Mouse (Mus musculus): ENCODE results near the gene Six6. TPM values are rescaled to one million over a fixed set of nuclear protein-coding genes. Genes with fewer than 3 reads are reported as not detected.

Six6 gene
- polyA plus RNA-seq, 1 experiment from 2014 or later: not detected

DNA sequence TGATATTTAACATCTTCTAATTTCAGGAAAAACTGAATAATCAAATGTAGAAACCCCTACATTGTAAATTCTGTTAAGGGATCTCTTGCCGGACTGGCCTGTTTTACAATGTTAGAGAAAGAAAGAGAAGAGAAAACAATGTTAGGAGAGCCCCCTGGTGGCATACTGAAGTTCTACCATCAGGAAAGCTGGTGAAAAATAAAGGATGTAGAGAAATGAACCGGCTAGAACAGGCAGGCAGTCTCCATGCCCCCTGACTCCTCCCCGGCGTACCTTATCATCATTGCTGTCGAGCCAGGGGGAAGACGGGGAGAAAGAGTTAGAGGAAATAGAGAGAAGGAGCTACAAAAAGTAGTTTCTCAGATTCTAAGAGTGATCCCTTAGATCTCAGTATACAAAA, 33.5 kb downstream of the Six6 start:
- Histone ChIP-seq H3K27me3 (ENCODE audit: control insufficient read depth, insufficient read depth, low read length) (peaks cover 65% of the 10 kb centered on the region), H3K27ac (replicated peaks; ENCODE audit: low read depth, low read length) (no peak overlapping the region), H3K9me3 (ENCODE audit: control insufficient read depth, low read length) (no peaks in the 10 kb centered on the region), H3K4me2 (ENCODE audit: low read length) (no peak overlapping the region), H3K4me3 (replicated peaks; ENCODE audit: low read depth, low read length) (no peak overlapping the region), H3K36me3 (ENCODE audit: control insufficient read depth, insufficient read depth, low read length) (no peaks in the 10 kb centered on the region), H3K4me1 (ENCODE audit: control insufficient read depth, insufficient read depth, low read length) (no peaks in the 10 kb centered on the region), H3K9ac (replicated peaks; ENCODE audit: low read length) (no peak overlapping the region)
- DNase-seq: peak; percentile 86
- 4% methylated on average over 6 of the region's 6 CpGs for WGBS
- no peak for ATAC-seq (ENCODE audit: low FRiP score, low TSS enrichment)

GRCm38 (mm10) chr12:72976172-72976571, 36.5 kb downstream of the Six6 start:
- no peak for DNase-seq
- Histone ChIP-seq H3K4me2 (ENCODE audit: low read length) (peak overlapping the region; percentile 39; the same call in 1 of the 2 replicates), H3K4me3 (replicated peaks; ENCODE audit: low read depth, low read length) (no peak overlapping the region), H3K27me3 (ENCODE audit: control insufficient read depth, insufficient read depth, low read length) (peaks cover 60% of the 10 kb centered on the region), H3K27ac (replicated peaks; ENCODE audit: low read depth, low read length) (no peak overlapping the region), H3K4me1 (ENCODE audit: control insufficient read depth, insufficient read depth, low read length) (no peaks in the 10 kb centered on the region), H3K36me3 (ENCODE audit: control insufficient read depth, insufficient read depth, low read length) (no peaks in the 10 kb centered on the region), H3K9ac (replicated peaks; ENCODE audit: low read length) (no peak overlapping the region), H3K9me3 (ENCODE audit: control insufficient read depth, low read length) (no peaks in the 10 kb centered on the region)
- ATAC-seq (ENCODE audit: low FRiP score, low TSS enrichment): no peak
- WGBS: 7% methylated on average over 7 of the region's 7 CpGs

- peak; percentile 53; the same call in 1 of the 2 replicates for ATAC-seq (ENCODE audit: low FRiP score, low TSS enrichment)
- H3K27me3 ChIP-seq (ENCODE audit: control insufficient read depth, insufficient read depth, low read length): peaks cover 55% of the 10 kb centered on the region
- no peaks in the 10 kb centered on the region for H3K4me1 ChIP-seq (ENCODE audit: control insufficient read depth, insufficient read depth, low read length)
- no peak overlapping the region for H3K4me3 ChIP-seq (replicated peaks; ENCODE audit: low read depth, low read length)
- peak overlapping the region; percentile 39; the same call in 1 of the 2 replicates for H3K4me2 ChIP-seq (ENCODE audit: low read length)
- 2% methylated on average over 12 of the region's 12 CpGs for WGBS
- H3K9me3 ChIP-seq (ENCODE audit: control insufficient read depth, low read length): no peaks in the 10 kb centered on the region
- no peak overlapping the region; the same call in 1 of the 2 replicates for H3K9ac ChIP-seq (replicated peaks; ENCODE audit: low read length)
- DNase-seq: peak; percentile 91
- H3K27ac ChIP-seq (replicated peaks; ENCODE audit: low read depth, low read length): no peak overlapping the region
- H3K36me3 ChIP-seq (ENCODE audit: control insufficient read depth, insufficient read depth, low read length): no peaks in the 10 kb centered on the region
These were observed 37.0 kb downstream of the Six6 start for GRCm38 (mm10) chr12:72976718-72977117.

DNA sequence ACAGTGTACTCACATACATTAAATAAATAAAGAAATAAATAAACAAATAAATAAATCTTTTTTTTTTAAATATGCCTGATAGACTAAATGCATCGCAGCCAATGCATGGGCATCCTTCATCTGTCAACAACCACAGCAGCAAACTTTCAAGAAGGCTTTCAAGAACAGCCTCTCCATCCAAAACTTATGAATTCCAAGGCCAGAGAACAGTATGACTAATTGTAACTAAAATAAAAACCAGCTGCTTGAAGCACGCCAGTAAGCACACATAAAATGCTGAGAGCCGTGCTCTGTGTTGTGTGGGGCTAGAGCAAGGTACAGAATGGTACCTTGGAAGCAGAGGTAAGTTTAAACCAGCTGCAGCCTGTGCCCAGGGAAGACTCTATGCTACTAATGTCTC, 38.2 kb downstream of the Six6 start:
- no peak overlapping the region for H3K4me3 ChIP-seq (replicated peaks; ENCODE audit: low read depth, low read length)
- WGBS: 88% methylated on average over 3 of the region's 3 CpGs
- no peak for ATAC-seq (ENCODE audit: low FRiP score, low TSS enrichment)
- no peaks in the 10 kb centered on the region for H3K36me3 ChIP-seq (ENCODE audit: control insufficient read depth, insufficient read depth, low read length)
- H3K9me3 ChIP-seq (ENCODE audit: control insufficient read depth, low read length): no peaks in the 10 kb centered on the region
- H3K4me1 ChIP-seq (ENCODE audit: control insufficient read depth, insufficient read depth, low read length): no peaks in the 10 kb centered on the region
- no peak for DNase-seq
- peaks cover 44% of the 10 kb centered on the region for H3K27me3 ChIP-seq (ENCODE audit: control insufficient read depth, insufficient read depth, low read length)
- H3K4me2 ChIP-seq (ENCODE audit: low read length): no peak overlapping the region
- H3K9ac ChIP-seq (replicated peaks; ENCODE audit: low read length): no peak overlapping the region
- H3K27ac ChIP-seq (replicated peaks; ENCODE audit: low read depth, low read length): no peak overlapping the region

DNA sequence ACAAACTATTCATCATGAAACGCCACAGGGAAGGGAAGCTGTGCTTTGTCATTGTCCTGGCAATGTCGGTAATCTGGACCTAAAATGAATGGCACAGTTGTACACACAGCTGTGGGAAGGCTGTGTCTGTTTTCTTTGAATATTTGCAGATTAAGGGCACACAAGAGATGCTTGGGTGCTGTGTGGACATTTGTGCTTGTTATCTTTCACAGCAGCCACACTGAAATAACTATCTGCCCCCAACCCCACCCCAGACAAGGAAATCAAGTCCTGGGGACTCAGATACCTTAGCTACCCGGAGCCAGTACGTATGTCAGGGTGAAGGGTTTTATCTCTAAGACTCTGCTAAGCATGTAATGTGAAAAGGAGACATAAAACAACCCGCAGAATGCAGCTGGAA, 39.5 kb downstream of the Six6 start:
- Histone ChIP-seq H3K4me2 (ENCODE audit: low read length) (no peak overlapping the region), H3K36me3 (ENCODE audit: control insufficient read depth, insufficient read depth, low read length) (no peaks in the 10 kb centered on the region), H3K27me3 (ENCODE audit: control insufficient read depth, insufficient read depth, low read length) (peaks cover 32% of the 10 kb centered on the region), H3K4me3 (replicated peaks; ENCODE audit: low read depth, low read length) (no peak overlapping the region), H3K4me1 (ENCODE audit: control insufficient read depth, insufficient read depth, low read length) (no peaks in the 10 kb centered on the region), H3K27ac (replicated peaks; ENCODE audit: low read depth, low read length) (no peak overlapping the region), H3K9ac (replicated peaks; ENCODE audit: low read length) (no peak overlapping the region), H3K9me3 (ENCODE audit: control insufficient read depth, low read length) (no peaks in the 10 kb centered on the region)
- DNase-seq (no peak), ATAC-seq (ENCODE audit: low FRiP score, low TSS enrichment) (no peak)
- WGBS: 73% methylated on average over 5 of the region's 5 CpGs

GRCm38 (mm10) chr12:72982616-72983015, 42.9 kb downstream of the Six6 start:
- Histone ChIP-seq H3K36me3 (ENCODE audit: control insufficient read depth, insufficient read depth, low read length) (no peaks in the 10 kb centered on the region), H3K27me3 (ENCODE audit: control insufficient read depth, insufficient read depth, low read length) (peaks cover 10% of the 10 kb centered on the region), H3K4me2 (ENCODE audit: low read length) (no peak overlapping the region), H3K9ac (replicated peaks; ENCODE audit: low read length) (no peak overlapping the region), H3K4me3 (replicated peaks; ENCODE audit: low read depth, low read length) (no peak overlapping the region), H3K9me3 (ENCODE audit: control insufficient read depth, low read length) (no peaks in the 10 kb centered on the region), H3K4me1 (ENCODE audit: control insufficient read depth, insufficient read depth, low read length) (no peaks in the 10 kb centered on the region), H3K27ac (replicated peaks; ENCODE audit: low read depth, low read length) (no peak overlapping the region)
- WGBS: 86% methylated on average over 10 of the region's 10 CpGs
- no peak for ATAC-seq (ENCODE audit: low FRiP score, low TSS enrichment)
- no peak for DNase-seq

GRCm38 (mm10) chr12:72983071-72983857, 43.6 kb downstream of the Six6 start:
- 89% methylated on average over 8 of the region's 8 CpGs for WGBS
- H3K27me3 ChIP-seq (ENCODE audit: control insufficient read depth, insufficient read depth, low read length): peaks cover 5% of the 10 kb centered on the region; the same call in 1 of the 2 replicates
- H3K4me2 ChIP-seq (ENCODE audit: low read length): no peak overlapping the region
- DNase-seq (no peak), ATAC-seq (ENCODE audit: low FRiP score, low TSS enrichment) (no peak)
- H3K9me3 ChIP-seq (ENCODE audit: control insufficient read depth, low read length): no peaks in the 10 kb centered on the region
- H3K9ac ChIP-seq (replicated peaks; ENCODE audit: low read length): no peak overlapping the region
- H3K4me1 ChIP-seq (ENCODE audit: control insufficient read depth, insufficient read depth, low read length): no peaks in the 10 kb centered on the region
- no peak overlapping the region for H3K27ac ChIP-seq (replicated peaks; ENCODE audit: low read depth, low read length)
- no peaks in the 10 kb centered on the region for H3K36me3 ChIP-seq (ENCODE audit: control insufficient read depth, insufficient read depth, low read length)
- no peak overlapping the region for H3K4me3 ChIP-seq (replicated peaks; ENCODE audit: low read depth, low read length)

Measured in midbrain, embryonic 14.5 days (tissue).